Mouse (Mus musculus) layer of hippocampus, adult 11-12 months (tissue): ENCODE results near the gene Nudt22.
A peak's percentile ranks its signal among the peaks of the same experiment; 100 is the strongest.

Experiments used
- DNase-seq: peaks from one replicate; pipeline ENCODE4 v3.0.0; 2022; ENCODE audit warnings: low spot score

Nudt22 gene

DNA sequence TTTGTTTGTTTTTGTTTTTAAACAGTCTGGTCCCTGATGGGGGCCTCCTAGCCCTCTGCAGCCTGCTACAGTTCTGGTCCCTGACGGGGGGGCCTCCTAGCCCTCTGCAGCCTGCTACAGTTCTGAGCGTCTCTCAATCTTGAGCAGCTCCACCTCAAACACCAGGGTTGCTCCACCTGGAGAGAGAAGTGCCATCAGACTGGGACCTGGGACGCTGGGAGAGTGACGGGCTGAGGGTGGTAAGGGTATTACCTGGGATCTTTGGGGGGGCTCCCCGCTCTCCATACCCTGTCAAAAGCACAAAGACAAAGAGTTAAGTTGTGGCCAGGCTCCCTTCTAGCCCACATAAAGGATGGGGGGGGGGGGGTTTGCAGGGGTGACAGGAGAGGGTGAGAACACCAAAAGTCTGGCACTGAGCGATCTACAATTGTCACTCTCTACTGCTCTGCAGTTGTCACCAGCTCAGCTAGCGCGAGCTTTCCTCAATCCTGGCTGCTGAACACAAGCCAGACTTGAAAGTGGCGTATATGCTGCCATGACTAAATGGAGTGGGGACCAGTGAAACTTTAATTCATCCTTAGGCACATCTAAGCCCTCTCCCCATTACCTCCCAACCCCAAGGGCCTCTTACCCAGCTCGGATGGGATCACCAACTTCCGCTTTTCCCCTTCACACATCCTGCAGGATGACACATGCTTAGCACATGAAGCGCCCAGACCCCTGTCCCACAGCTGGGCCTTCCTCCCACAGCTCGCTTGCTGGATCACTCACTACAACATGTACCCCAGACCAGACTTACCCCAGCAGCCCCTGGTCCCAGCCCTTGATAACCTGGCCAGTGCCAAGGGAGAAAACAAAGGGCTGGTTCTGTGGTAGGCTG lies 17.9 kb downstream of the Nudt22 start:
- DNase-seq, result no peak

- DNase-seq, result peak; percentile 71
Measured at GRCm38 (mm10) chr19:6975537-6976521, 20.1 kb downstream of the Nudt22 start, which contains the start of gene Plcb3. Plcb3 (minus strand) TSS chr19:6976470.

GRCm38 (mm10) chr19:6974211-6975205 lies 21.4 kb downstream of the Nudt22 start, which contains the start of gene Ppp1r14b:
Ppp1r14b (plus strand) TSS chr19:6974968.
- peak; percentile 75 for DNase-seq

DNA sequence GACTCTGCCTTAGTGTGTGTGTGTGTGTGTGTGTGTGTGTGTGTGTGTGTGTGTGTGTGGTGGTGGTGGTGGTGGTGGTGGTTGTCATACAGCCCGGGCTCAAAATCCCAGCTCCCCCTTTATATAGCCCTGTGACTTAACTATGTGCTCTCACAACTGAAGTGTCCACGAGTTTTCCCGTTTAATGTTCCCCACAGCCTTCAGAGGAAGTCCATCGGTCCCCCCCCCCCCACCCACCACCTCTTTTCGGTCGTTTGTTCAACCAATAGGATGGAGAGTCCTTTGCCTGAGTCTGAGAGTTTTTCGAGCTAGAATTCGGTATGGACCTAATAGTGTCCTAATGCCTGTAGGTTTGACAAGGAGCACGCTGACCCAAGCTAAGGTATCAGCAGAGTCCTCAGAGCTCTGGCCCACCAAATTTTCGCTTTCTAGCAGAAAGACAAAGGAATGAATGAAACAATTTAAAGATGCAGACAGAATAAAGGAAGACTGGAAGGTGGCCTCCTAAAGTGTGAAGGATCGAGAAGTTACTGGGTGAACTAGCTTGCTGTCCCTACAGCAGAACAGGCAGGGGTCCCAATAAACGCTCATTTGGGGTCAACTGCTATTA lies 22.2 kb downstream of the Nudt22 start:
- no peak for DNase-seq

GRCm38 (mm10) chr19:6972247-6972917 lies 23.5 kb downstream of the Nudt22 start:
- DNase-seq, result no peak

DNA sequence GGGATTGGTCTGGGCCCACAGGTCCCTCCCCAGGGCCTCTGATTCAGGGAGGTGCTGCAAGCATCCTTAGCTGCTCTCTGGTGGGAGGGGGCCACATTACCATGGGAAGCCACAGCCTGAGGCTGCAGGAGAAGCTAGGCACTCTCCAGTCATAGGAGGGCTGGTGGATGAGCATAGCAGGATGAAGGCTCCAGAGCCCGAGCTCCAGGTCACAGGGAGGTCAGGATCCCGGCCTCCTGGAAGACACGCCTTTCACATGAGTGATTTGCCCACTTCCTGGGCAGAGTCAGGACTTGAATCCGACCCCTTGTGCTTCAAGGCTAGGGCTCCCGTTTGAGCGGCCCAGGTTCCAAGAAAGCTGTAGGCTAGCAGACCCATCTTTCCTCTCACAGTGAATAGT lies 24.3 kb downstream of the Nudt22 start:
- DNase-seq, result peak; percentile 5

GRCm38 (mm10) chr19:6970460-6971085 lies 25.3 kb downstream of the Nudt22 start:
- no peak for DNase-seq

DNA sequence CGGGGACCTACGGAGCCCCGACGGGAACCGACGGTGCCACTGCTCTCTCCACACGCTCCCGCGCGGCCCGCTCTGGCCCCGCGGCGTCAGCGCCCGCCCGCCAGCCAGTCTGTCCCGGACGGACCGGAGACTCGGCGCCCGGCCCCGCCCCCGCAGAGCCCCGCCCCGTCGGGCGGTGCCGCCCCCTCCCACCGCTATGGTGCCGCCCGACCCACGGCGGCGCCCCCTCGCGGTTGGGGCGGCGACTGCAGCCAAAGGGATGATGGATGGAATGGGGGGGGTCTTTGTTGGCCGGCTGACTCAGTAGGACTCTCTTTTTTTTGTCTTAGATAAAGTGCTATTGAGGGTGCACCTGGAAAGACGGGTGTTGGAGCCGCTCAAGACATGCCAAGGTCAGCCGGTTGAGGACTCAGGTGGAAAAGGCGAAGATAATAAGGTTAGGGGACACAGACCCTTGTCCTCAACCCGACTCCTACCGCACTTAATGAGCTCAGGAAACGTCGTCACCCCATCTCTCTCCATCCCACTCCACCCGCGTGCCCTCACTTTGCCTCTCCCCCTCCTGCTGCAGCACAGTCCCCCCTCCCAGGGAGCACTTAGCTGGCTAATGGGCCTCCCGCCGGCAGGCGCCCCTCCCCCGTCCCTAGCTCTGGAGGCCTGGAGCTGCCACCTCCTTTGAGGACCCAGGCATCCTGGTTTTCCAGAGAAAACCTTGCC lies 26.1 kb downstream of the Nudt22 start:
- DNase-seq, result no peak

DNA sequence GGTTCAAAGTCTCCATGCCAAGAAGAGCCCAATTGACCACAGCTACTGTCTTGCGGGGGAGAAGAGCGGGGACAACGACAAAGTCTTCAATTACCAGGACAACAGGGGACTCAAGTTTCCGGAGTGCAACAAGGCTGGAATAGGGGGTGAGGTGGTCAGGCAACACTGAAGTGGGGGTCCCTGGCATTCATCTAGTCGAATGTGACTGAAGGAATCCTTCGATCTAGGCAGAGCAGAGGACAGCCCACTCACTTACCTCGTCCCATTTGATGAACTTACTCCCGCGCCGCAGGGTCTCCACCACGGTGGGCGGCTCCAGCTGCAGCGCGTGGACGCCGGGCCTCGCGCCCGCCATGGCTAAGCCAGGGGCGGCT lies 26.6 kb downstream of the Nudt22 start:
- DNase-seq, result no peak

GRCm38 (mm10) chr19:6968491-6969271 lies 27.2 kb downstream of the Nudt22 start:
- DNase-seq, result no peak

DNA sequence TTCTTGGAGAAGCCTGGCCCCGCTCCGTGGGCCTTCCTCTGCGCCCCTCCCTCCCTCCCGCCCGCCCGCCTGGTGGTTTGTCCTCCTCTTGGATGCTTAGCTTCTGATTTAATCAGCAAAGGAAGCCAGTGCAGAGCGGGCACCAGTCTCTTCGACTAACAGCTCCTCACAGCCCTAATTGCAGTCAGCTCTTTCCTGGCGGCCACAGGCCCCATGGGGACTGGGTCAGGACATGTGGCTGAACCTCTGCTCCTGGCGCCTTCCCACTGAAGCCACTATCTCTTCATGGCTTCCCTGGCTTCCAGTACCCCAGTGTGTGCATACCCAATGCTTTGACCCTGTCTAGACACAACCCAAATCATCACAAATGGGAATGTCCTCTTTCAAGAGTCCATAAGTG lies 39.5 kb downstream of the Nudt22 start:
- no peak for DNase-seq

DNA sequence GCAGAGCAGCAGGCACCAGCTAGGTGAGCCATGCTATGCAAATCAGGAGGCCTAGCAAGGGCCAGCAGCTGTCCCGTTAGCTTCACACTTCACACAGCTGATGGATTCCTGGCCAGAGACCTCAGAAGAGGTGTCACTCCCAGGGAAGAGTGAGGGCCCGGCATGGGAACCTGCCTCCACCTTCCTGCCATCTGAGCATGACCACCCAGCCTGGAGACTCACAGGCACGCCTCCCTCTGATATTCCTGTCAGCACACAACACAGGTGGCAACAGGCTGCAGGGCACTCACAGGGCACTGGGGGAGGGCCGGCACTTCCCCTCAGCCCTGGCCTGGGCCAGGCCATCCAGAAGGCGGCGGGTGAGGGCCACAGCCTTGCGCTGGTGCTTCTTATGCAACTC lies 40.5 kb downstream of the Nudt22 start:
- no peak for DNase-seq

- DNase-seq, result no peak
Measured at GRCm38 (mm10) chr19:6954046-6954445, 41.9 kb downstream of the Nudt22 start.

- no peak for DNase-seq
Measured at GRCm38 (mm10) chr19:6952712-6953037, 43.2 kb downstream of the Nudt22 start.

DNA sequence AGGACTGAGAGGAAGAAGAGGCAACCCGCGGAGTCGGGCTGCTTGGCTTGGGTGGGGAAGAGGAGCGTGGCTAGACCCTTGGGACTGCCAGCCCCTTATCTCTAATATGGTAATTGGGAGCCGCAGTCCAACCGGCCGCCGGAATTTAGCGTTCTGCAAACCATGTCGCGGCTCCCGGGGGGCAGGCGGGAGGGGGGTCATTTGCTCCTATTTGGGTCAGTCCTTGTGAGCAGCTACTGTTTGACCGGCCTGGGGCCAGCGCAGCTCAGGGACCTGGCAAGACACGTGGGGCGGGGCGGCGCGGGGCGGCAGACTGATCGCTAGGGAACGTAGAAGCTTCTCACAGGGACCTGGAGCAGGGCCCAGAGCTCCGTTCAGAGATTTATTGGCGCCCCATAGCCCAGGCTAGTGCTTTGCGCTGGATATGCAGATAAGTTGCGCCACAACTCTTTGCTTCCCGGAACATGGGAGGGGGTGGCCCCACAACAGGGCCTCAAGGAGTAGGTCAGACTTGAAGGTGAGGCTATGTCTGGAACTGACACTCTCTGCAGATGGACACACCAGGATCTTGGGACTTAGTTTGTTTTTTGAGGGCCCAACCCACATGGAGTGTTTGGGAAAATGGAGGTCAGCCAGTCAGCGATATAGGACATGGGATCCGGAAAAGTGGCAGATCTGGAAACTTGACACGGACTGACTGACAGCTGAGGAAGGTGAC lies 43.8 kb downstream of the Nudt22 start:
- peak; percentile 76 for DNase-seq

- DNase-seq, result peak; percentile 95
Measured at GRCm38 (mm10) chr19:6951381-6951968, 44.4 kb downstream of the Nudt22 start.

DNA sequence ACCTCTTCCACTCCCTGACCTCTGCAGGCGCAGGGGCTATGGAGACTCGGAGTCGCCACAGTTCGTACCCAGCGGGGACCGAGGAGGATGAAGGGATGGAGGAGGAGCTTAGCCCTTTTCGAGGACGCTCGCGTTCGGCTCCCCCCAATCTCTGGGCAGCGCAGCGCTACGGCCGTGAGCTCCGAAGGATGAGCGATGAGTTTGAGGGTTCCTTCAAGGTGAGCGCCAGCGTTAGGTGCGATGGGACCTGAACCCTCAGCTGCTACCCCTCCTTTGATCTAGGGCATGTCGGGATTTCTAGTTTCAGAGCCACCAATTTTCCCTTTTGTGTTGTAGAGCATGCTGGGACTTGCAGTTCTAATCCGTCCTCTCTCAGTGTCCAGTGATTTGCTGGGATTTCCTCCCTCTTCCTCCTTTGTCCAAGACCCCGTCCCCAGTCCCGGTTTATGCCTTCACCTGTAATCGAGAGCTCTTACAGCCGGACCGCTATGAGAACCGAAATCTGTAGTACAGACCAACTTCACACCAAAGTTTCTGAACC lies 45.2 kb downstream of the Nudt22 start:
- peak; percentile 57 for DNase-seq
